Mouse (Mus musculus) midbrain, embryonic 11.5 days (tissue): ENCODE results near the gene Olfr427. TPM values are rescaled to one million over a fixed set of nuclear protein-coding genes. Genes with fewer than 3 reads are reported as not detected.
"Not testable (repeated sequence)": the region's sequence is repeated elsewhere in the genome, so short reads cannot be mapped to it uniquely, and the experiment has no call there.

Experiments used
- ATAC-seq: fragments of 200-750 bp; cut with Nextera tagmentation; 2 replicates; pipeline ENCODE4 v1.8.0; 2017; ENCODE audit warnings: moderate TSS enrichment, moderate library complexity; ENCODE audit not compliant: low FRiP score
- DNase-seq: peaks from one replicate; pipeline ENCODE4 v3.0.0; 2015; ENCODE audit warnings: low spot score; ENCODE audit errors: missing footprints
- H3K27ac ChIP-seq: fragments of 300-500 bp; sonication (generic); 2 replicates; pipeline ENCODE4 v1.5.1; 2014; ENCODE audit warnings: low read depth, low read length
- H3K27me3 ChIP-seq: fragments of 300-500 bp; sonication (generic); 2 replicates; pipeline ENCODE4 v1.6.1; 2014; ENCODE audit warnings: mild to moderate bottlenecking, low read length, moderate library complexity, mixed read lengths; ENCODE audit not compliant: control insufficient read depth, insufficient read depth
- H3K36me3 ChIP-seq: fragments of 300-500 bp; sonication (generic); 2 replicates; pipeline ENCODE4 v1.6.1; 2014; ENCODE audit warnings: mild to moderate bottlenecking, low read length, moderate library complexity, mixed read lengths; ENCODE audit not compliant: control insufficient read depth, insufficient read depth
- H3K4me1 ChIP-seq: fragments of 300-500 bp; sonication (generic); 2 replicates; pipeline ENCODE4 v1.6.1; 2014; ENCODE audit warnings: low read length; ENCODE audit not compliant: control insufficient read depth, insufficient read depth
- H3K4me2 ChIP-seq: fragments of 300-500 bp; sonication (generic); 2 replicates; pipeline ENCODE4 v1.6.1; 2014; ENCODE audit warnings: mild to moderate bottlenecking, moderate library complexity
- H3K4me3 ChIP-seq: fragments of 300-500 bp; sonication (generic); 2 replicates; pipeline ENCODE4 v1.5.1; 2014; ENCODE audit warnings: low read depth, low read length
- H3K9ac ChIP-seq: fragments of 300-500 bp; sonication (generic); 2 replicates; pipeline ENCODE4 v1.6.1; 2014; ENCODE audit warnings: low read length
- H3K9me3 ChIP-seq: fragments of 300-500 bp; sonication (generic); 2 replicates; pipeline ENCODE4 v1.6.1; 2016; ENCODE audit warnings: low read length; ENCODE audit not compliant: control insufficient read depth
- WGBS: fragments of 180-500 bp; shearing (Covaris S2); extraction: QIAGEN DNeasy Blood & Tissue Kit; methylation state at CpG from one replicate; pipeline ENCODE4 v1.1.7; 2014; 5-methylcytosine and 5-hydroxymethylcytosine counted together
- polyA plus RNA-seq: library from polyadenylated mRNA; unstranded; fragments of >200 nt; fragmentation: Nextera tagmentation; extraction: Ambion mirVana; gene quantifications from 2 replicates; pipeline ENCODE4 v1.2.1, GENCODE M21; 2014

The Olfr427 gene
- polyA plus RNA-seq, result not detected in 2 replicates

- Histone ChIP-seq H3K4me1 (no peaks in the 10 kb centered on the region), H3K36me3 (no peaks in the 10 kb centered on the region), H3K27ac (no peak within 1 kb of the TSS), H3K9ac (no peak within 1 kb of the TSS), H3K27me3 (no peaks in the 10 kb centered on the region), H3K4me3 (no peak within 1 kb of the TSS), H3K4me2 (no peak within 1 kb of the TSS), H3K9me3 (no peaks in the 10 kb centered on the region)
- DNase-seq (no peak), ATAC-seq (no peak)
- WGBS, result 89% methylated on average over 1 of the region's 1 CpGs
Measured at GRCm38 (mm10) chr1:174096591-174096990, at the start of gene Olfr427. Gene Olfr427 (plus strand): TSS chr1:174096891.

- not testable (repeated sequence) for ATAC-seq, H3K4me3 ChIP-seq, DNase-seq, H3K9ac ChIP-seq, H3K4me1 ChIP-seq, H3K27me3 ChIP-seq, H3K36me3 ChIP-seq, H3K27ac ChIP-seq, H3K4me2 ChIP-seq, H3K9me3 ChIP-seq
- 85% methylated on average over 6 of the region's 6 CpGs for WGBS
Measured at GRCm38 (mm10) chr1:174048227-174048626, 48.5 kb upstream of the Olfr427 start.

GRCm38 (mm10) chr1:174048893-174049292 lies 47.8 kb upstream of the Olfr427 start, which contains the start of gene Olfr432:
Gene Olfr432 (plus strand): TSS chr1:174049205.
- ATAC-seq, result no peak
- no peak within 1 kb of the TSS for H3K9ac ChIP-seq
- H3K9me3 ChIP-seq, result no peaks in the 10 kb centered on the region
- H3K4me3 ChIP-seq, result no peak within 1 kb of the TSS
- no peak for DNase-seq
- H3K27me3 ChIP-seq, result no peaks in the 10 kb centered on the region
- H3K4me1 ChIP-seq, result no peaks in the 10 kb centered on the region
- 75% methylated on average over 2 of the region's 2 CpGs for WGBS
- H3K4me2 ChIP-seq, result no peak within 1 kb of the TSS
- H3K36me3 ChIP-seq, result no peaks in the 10 kb centered on the region
- no peak within 1 kb of the TSS for H3K27ac ChIP-seq

- not testable (repeated sequence) for H3K4me1 ChIP-seq, H3K9me3 ChIP-seq, H3K27ac ChIP-seq, H3K4me2 ChIP-seq, ATAC-seq, H3K4me3 ChIP-seq, DNase-seq, H3K27me3 ChIP-seq, H3K9ac ChIP-seq, H3K36me3 ChIP-seq
- WGBS, result 72% methylated on average over 4 of the region's 4 CpGs
Measured at GRCm38 (mm10) chr1:174049357-174049756, 47.3 kb upstream of the Olfr427 start.

- Histone ChIP-seq H3K4me3 (no peak overlapping the region), H3K36me3 (no peaks in the 10 kb centered on the region), H3K27me3 (no peaks in the 10 kb centered on the region), H3K4me2 (no peak overlapping the region), H3K9me3 (no peaks in the 10 kb centered on the region), H3K9ac (no peak overlapping the region), H3K27ac (no peak overlapping the region), H3K4me1 (no peaks in the 10 kb centered on the region)
- DNase-seq (no peak), ATAC-seq (no peak)
- 87% methylated on average over 4 of the region's 4 CpGs for WGBS
Measured at GRCm38 (mm10) chr1:174050532-174050931, 46.2 kb upstream of the Olfr427 start.

- H3K4me1 ChIP-seq, result no peaks in the 10 kb centered on the region
- H3K9ac ChIP-seq, result no peak overlapping the region
- WGBS, result 85% methylated on average over 4 of the region's 4 CpGs
- H3K27ac ChIP-seq, result no peak overlapping the region
- DNase-seq, result no peak
- no peaks in the 10 kb centered on the region for H3K9me3 ChIP-seq
- H3K4me2 ChIP-seq, result no peak overlapping the region
- no peak for ATAC-seq
- H3K36me3 ChIP-seq, result no peaks in the 10 kb centered on the region
- H3K27me3 ChIP-seq, result no peaks in the 10 kb centered on the region
- no peak overlapping the region for H3K4me3 ChIP-seq
Measured at GRCm38 (mm10) chr1:174051515-174051914, 45.2 kb upstream of the Olfr427 start.

GRCm38 (mm10) chr1:174051931-174052536 lies 44.7 kb upstream of the Olfr427 start:
- DNase-seq, result no peak
- no peaks in the 10 kb centered on the region for H3K9me3 ChIP-seq
- H3K27ac ChIP-seq, result no peak overlapping the region
- H3K4me3 ChIP-seq, result no peak overlapping the region
- ATAC-seq, result no peak
- 84% methylated on average over 5 of the region's 5 CpGs for WGBS
- no peak overlapping the region for H3K9ac ChIP-seq
- H3K4me2 ChIP-seq, result no peak overlapping the region
- no peaks in the 10 kb centered on the region for H3K4me1 ChIP-seq
- H3K27me3 ChIP-seq, result no peaks in the 10 kb centered on the region
- no peaks in the 10 kb centered on the region for H3K36me3 ChIP-seq

- no peak overlapping the region for H3K4me2 ChIP-seq
- no peaks in the 10 kb centered on the region for H3K4me1 ChIP-seq
- H3K9ac ChIP-seq, result no peak overlapping the region
- no peak for ATAC-seq
- no peaks in the 10 kb centered on the region for H3K9me3 ChIP-seq
- no peak for DNase-seq
- WGBS, result 84% methylated on average over 3 of the region's 3 CpGs
- H3K27ac ChIP-seq, result no peak overlapping the region
- no peaks in the 10 kb centered on the region for H3K27me3 ChIP-seq
- H3K36me3 ChIP-seq, result no peaks in the 10 kb centered on the region
- no peak overlapping the region for H3K4me3 ChIP-seq
Measured at GRCm38 (mm10) chr1:174052981-174053380, 43.7 kb upstream of the Olfr427 start.

GRCm38 (mm10) chr1:174055248-174055647 lies 41.4 kb upstream of the Olfr427 start:
- no peak for DNase-seq

More at GRCm38 (mm10) chr1:174055248-174055647, 41.4 kb upstream of the Olfr427 start:
- H3K4me1 ChIP-seq, result no peaks in the 10 kb centered on the region
- H3K4me3 ChIP-seq, result no peak overlapping the region
- no peak overlapping the region for H3K4me2 ChIP-seq
- ATAC-seq, result no peak
- H3K27ac ChIP-seq, result no peak overlapping the region
- no peaks in the 10 kb centered on the region for H3K9me3 ChIP-seq
- H3K9ac ChIP-seq, result no peak overlapping the region
- WGBS, result 76% methylated on average over 2 of the region's 2 CpGs
- no peaks in the 10 kb centered on the region for H3K27me3 ChIP-seq
- no peaks in the 10 kb centered on the region for H3K36me3 ChIP-seq
